Mouse (Mus musculus): Measurements from ENCODE around the gene Gm5475. TPM values are rescaled to one million over a fixed set of nuclear protein-coding genes. Genes with fewer than 3 reads are reported as not detected.

Gene Gm5475
- polyA plus RNA-seq, 1 experiment from 2014 or later: not detected

GRCm38 (mm10) chr15:100452486-100452885, 30.5 kb downstream of the Gm5475 start:
- H3K4me3 ChIP-seq (ENCODE audit: low read length): no peak overlapping the region
- H3K9me3 ChIP-seq (replicated peaks; ENCODE audit: control insufficient read depth, low read length): no peaks in the 10 kb centered on the region
- no peak for ATAC-seq (replicated peaks; ENCODE audit: extremely low read depth, insufficient read depth, low FRiP score)
- H3K4me2 ChIP-seq (ENCODE audit: low read depth, low read length): no peak overlapping the region
- H3K4me1 ChIP-seq (ENCODE audit: control insufficient read depth, insufficient read depth, low read length): no peaks in the 10 kb centered on the region
- no peak overlapping the region for H3K27ac ChIP-seq (ENCODE audit: low read length)
- no peaks in the 10 kb centered on the region for H3K36me3 ChIP-seq (ENCODE audit: control insufficient read depth, insufficient read depth)
- 71% methylated on average over 11 of the region's 11 CpGs for WGBS
- no peaks in the 10 kb centered on the region for H3K27me3 ChIP-seq (ENCODE audit: control insufficient read depth, insufficient read depth, low read length)
- H3K9ac ChIP-seq (ENCODE audit: low read length): no peak overlapping the region

- Histone ChIP-seq H3K36me3 (ENCODE audit: control insufficient read depth, insufficient read depth) (no peaks in the 10 kb centered on the region), H3K4me3 (ENCODE audit: low read length) (no peak overlapping the region), H3K27ac (ENCODE audit: low read length) (no peak overlapping the region), H3K4me2 (ENCODE audit: low read depth, low read length) (no peak overlapping the region), H3K9ac (ENCODE audit: low read length) (no peak overlapping the region), H3K9me3 (replicated peaks; ENCODE audit: control insufficient read depth, low read length) (no peaks in the 10 kb centered on the region), H3K27me3 (ENCODE audit: control insufficient read depth, insufficient read depth, low read length) (peaks cover 3% of the 10 kb centered on the region; the same call in 1 of the 2 replicates), H3K4me1 (ENCODE audit: control insufficient read depth, insufficient read depth, low read length) (no peaks in the 10 kb centered on the region; the same call in 1 of the 2 replicates)
- ATAC-seq (replicated peaks; ENCODE audit: extremely low read depth, insufficient read depth, low FRiP score): no peak
- 67% methylated on average over 7 of the region's 7 CpGs for WGBS
Observed at GRCm38 (mm10) chr15:100456356-100456991, 34.5 kb downstream of the Gm5475 start.

- Histone ChIP-seq H3K27ac (ENCODE audit: low read length) (no peak overlapping the region), H3K4me1 (ENCODE audit: control insufficient read depth, insufficient read depth, low read length) (no peaks in the 10 kb centered on the region; the same call in 1 of the 2 replicates), H3K4me3 (ENCODE audit: low read length) (no peak overlapping the region), H3K36me3 (ENCODE audit: control insufficient read depth, insufficient read depth) (no peaks in the 10 kb centered on the region), H3K9me3 (replicated peaks; ENCODE audit: control insufficient read depth, low read length) (no peaks in the 10 kb centered on the region), H3K4me2 (ENCODE audit: low read depth, low read length) (peak overlapping the region; percentile 39; the same call in 1 of the 2 replicates), H3K9ac (ENCODE audit: low read length) (no peak overlapping the region), H3K27me3 (ENCODE audit: control insufficient read depth, insufficient read depth, low read length) (peaks cover 3% of the 10 kb centered on the region; the same call in 1 of the 2 replicates)
- 5% methylated on average over 17 of the region's 17 CpGs for whole genome bisulfite sequencing
- ATAC-seq (replicated peaks; ENCODE audit: extremely low read depth, insufficient read depth, low FRiP score): peak; percentile 61
Observed at GRCm38 (mm10) chr15:100457340-100457739, 35.4 kb downstream of the Gm5475 start.

- Histone ChIP-seq H3K27me3 (ENCODE audit: control insufficient read depth, insufficient read depth, low read length) (peaks cover 3% of the 10 kb centered on the region; the same call in 1 of the 2 replicates), H3K36me3 (ENCODE audit: control insufficient read depth, insufficient read depth) (no peaks in the 10 kb centered on the region), H3K9me3 (replicated peaks; ENCODE audit: control insufficient read depth, low read length) (no peaks in the 10 kb centered on the region), H3K9ac (ENCODE audit: low read length) (no peak overlapping the region), H3K4me3 (ENCODE audit: low read length) (no peak overlapping the region), H3K4me2 (ENCODE audit: low read depth, low read length) (no peak overlapping the region), H3K4me1 (ENCODE audit: control insufficient read depth, insufficient read depth, low read length) (no peaks in the 10 kb centered on the region; the same call in 1 of the 2 replicates), H3K27ac (ENCODE audit: low read length) (no peak overlapping the region)
- WGBS: 33% methylated on average over 10 of the region's 10 CpGs
- no peak for ATAC-seq (replicated peaks; ENCODE audit: extremely low read depth, insufficient read depth, low FRiP score)
Observed at GRCm38 (mm10) chr15:100458055-100458454, 36.1 kb downstream of the Gm5475 start.

GRCm38 (mm10) chr15:100460942-100461341, 39.0 kb downstream of the Gm5475 start:
- no peaks in the 10 kb centered on the region for H3K9me3 ChIP-seq (replicated peaks; ENCODE audit: control insufficient read depth, low read length)
- 0 out of 2 replicates have a peak, but pooled peaks have one; percentile 28 for ATAC-seq (replicated peaks; ENCODE audit: extremely low read depth, insufficient read depth, low FRiP score)
- H3K9ac ChIP-seq (ENCODE audit: low read length): no peak overlapping the region
- peak overlapping the region; percentile 41 for H3K4me2 ChIP-seq (ENCODE audit: low read depth, low read length)
- H3K4me1 ChIP-seq (ENCODE audit: control insufficient read depth, insufficient read depth, low read length): no peaks in the 10 kb centered on the region; the same call in 1 of the 2 replicates
- H3K4me3 ChIP-seq (ENCODE audit: low read length): peak overlapping the region; percentile 25; the same call in 1 of the 2 replicates
- 13% methylated on average over 12 of the region's 12 CpGs for WGBS
- H3K27me3 ChIP-seq (ENCODE audit: control insufficient read depth, insufficient read depth, low read length): peaks cover 3% of the 10 kb centered on the region; the same call in 1 of the 2 replicates
- H3K27ac ChIP-seq (ENCODE audit: low read length): no peak overlapping the region
- H3K36me3 ChIP-seq (ENCODE audit: control insufficient read depth, insufficient read depth): no peaks in the 10 kb centered on the region

GRCm38 (mm10) chr15:100461646-100462045, 39.7 kb downstream of the Gm5475 start:
- Histone ChIP-seq H3K4me1 (ENCODE audit: control insufficient read depth, insufficient read depth, low read length) (no peaks in the 10 kb centered on the region; the same call in 1 of the 2 replicates), H3K36me3 (ENCODE audit: control insufficient read depth, insufficient read depth) (no peaks in the 10 kb centered on the region), H3K9ac (ENCODE audit: low read length) (no peak overlapping the region), H3K4me3 (ENCODE audit: low read length) (no peak overlapping the region), H3K27ac (ENCODE audit: low read length) (no peak overlapping the region), H3K27me3 (ENCODE audit: control insufficient read depth, insufficient read depth, low read length) (peaks cover 3% of the 10 kb centered on the region; the same call in 1 of the 2 replicates), H3K9me3 (replicated peaks; ENCODE audit: control insufficient read depth, low read length) (no peaks in the 10 kb centered on the region), H3K4me2 (ENCODE audit: low read depth, low read length) (no peak overlapping the region)
- ATAC-seq (replicated peaks; ENCODE audit: extremely low read depth, insufficient read depth, low FRiP score): no peak
- WGBS: 49% methylated on average over 9 of the region's 9 CpGs

- no peak overlapping the region for H3K9ac ChIP-seq (ENCODE audit: low read length)
- H3K9me3 ChIP-seq (replicated peaks; ENCODE audit: control insufficient read depth, low read length): no peaks in the 10 kb centered on the region
- H3K27me3 ChIP-seq (ENCODE audit: control insufficient read depth, insufficient read depth, low read length): peaks cover 3% of the 10 kb centered on the region; the same call in 1 of the 2 replicates
- no peak overlapping the region for H3K27ac ChIP-seq (ENCODE audit: low read length)
- H3K4me2 ChIP-seq (ENCODE audit: low read depth, low read length): no peak overlapping the region
- H3K4me1 ChIP-seq (ENCODE audit: control insufficient read depth, insufficient read depth, low read length): no peaks in the 10 kb centered on the region; the same call in 1 of the 2 replicates
- ATAC-seq (replicated peaks; ENCODE audit: extremely low read depth, insufficient read depth, low FRiP score): no peak
- no peaks in the 10 kb centered on the region for H3K36me3 ChIP-seq (ENCODE audit: control insufficient read depth, insufficient read depth)
- 64% methylated on average over 5 of the region's 5 CpGs for WGBS
- no peak overlapping the region for H3K4me3 ChIP-seq (ENCODE audit: low read length)
Observed at GRCm38 (mm10) chr15:100462086-100462485, 40.1 kb downstream of the Gm5475 start.

- Histone ChIP-seq H3K27me3 (ENCODE audit: control insufficient read depth, insufficient read depth, low read length) (peaks cover 2% of the 10 kb centered on the region; the same call in 1 of the 2 replicates), H3K36me3 (ENCODE audit: control insufficient read depth, insufficient read depth) (no peaks in the 10 kb centered on the region), H3K9me3 (replicated peaks; ENCODE audit: control insufficient read depth, low read length) (no peaks in the 10 kb centered on the region), H3K4me3 (ENCODE audit: low read length) (no peak overlapping the region), H3K9ac (ENCODE audit: low read length) (no peak overlapping the region), H3K4me2 (ENCODE audit: low read depth, low read length) (no peak overlapping the region), H3K4me1 (ENCODE audit: control insufficient read depth, insufficient read depth, low read length) (peaks cover 4% of the 10 kb centered on the region; the same call in 1 of the 2 replicates), H3K27ac (ENCODE audit: low read length) (no peak overlapping the region)
- no peak for ATAC-seq (replicated peaks; ENCODE audit: extremely low read depth, insufficient read depth, low FRiP score)
- WGBS: 25% methylated on average over 6 of the region's 6 CpGs
Observed at GRCm38 (mm10) chr15:100463712-100464111, 41.8 kb downstream of the Gm5475 start.

- 80% methylated on average over 2 of the region's 2 CpGs for WGBS
- Histone ChIP-seq H3K4me3 (ENCODE audit: low read length) (no peak overlapping the region), H3K4me1 (ENCODE audit: control insufficient read depth, insufficient read depth, low read length) (peaks cover 15% of the 10 kb centered on the region), H3K9ac (ENCODE audit: low read length) (no peak overlapping the region), H3K27me3 (ENCODE audit: control insufficient read depth, insufficient read depth, low read length) (no peaks in the 10 kb centered on the region), H3K4me2 (ENCODE audit: low read depth, low read length) (no peak overlapping the region), H3K36me3 (ENCODE audit: control insufficient read depth, insufficient read depth) (no peaks in the 10 kb centered on the region), H3K9me3 (replicated peaks; ENCODE audit: control insufficient read depth, low read length) (no peaks in the 10 kb centered on the region), H3K27ac (ENCODE audit: low read length) (no peak overlapping the region)
- no peak for ATAC-seq (replicated peaks; ENCODE audit: extremely low read depth, insufficient read depth, low FRiP score)
Observed at GRCm38 (mm10) chr15:100465432-100465831, 43.5 kb downstream of the Gm5475 start.

Data from heart, embryonic 16.5 days (tissue).